Mouse (Mus musculus): Measurements from ENCODE around the gene Tent5d. TPM values are rescaled to one million over a fixed set of nuclear protein-coding genes. Genes with fewer than 3 reads are reported as not detected.

The Tent5d gene
- total and polyA plus RNA-seq, 3 experiments: 0.34 TPM; not detected in 2

- Histone ChIP-seq H3K27ac (ENCODE audit: insufficient read depth, low read depth) (no peak overlapping the region), H3K36me3 (replicated peaks in 1 of 2; ENCODE audit: control insufficient read depth in 1 of 2, insufficient read depth in 1 of 2, low read length in 1 of 2) (peaks cover 0 to 10% of the 10 kb centered on the region in 2 experiments), H3K79me2 (replicated peaks; ENCODE audit: control insufficient read depth, extremely low read depth, insufficient read depth, poor library complexity, severe bottlenecking) (no peaks in the 10 kb centered on the region), H3K9ac (ENCODE audit: insufficient read depth, low read depth) (no peak overlapping the region), H3K4me2 (ENCODE audit: insufficient read depth, low read depth, poor library complexity, severe bottlenecking) (no peak overlapping the region), H3K4me1 (ENCODE audit: control insufficient read depth in 1 of 2, insufficient read depth in 2 of 2) (no peaks in the 10 kb centered on the region), H3K27me3 (replicated peaks) (no peaks in the 10 kb centered on the region), H3K9me3 (replicated peaks; ENCODE audit: low read length) (no peaks in the 10 kb centered on the region), H3K4me3 (replicated peaks in 1 of 3; ENCODE audit: low read depth in 2 of 3, low read length in 2 of 3, poor library complexity in 1 of 3) (no peak overlapping the region)
- dilution Hi-C loops (cut with MboI; ENCODE audit: extremely low pct_ligation_motif_present, extremely low pct_unique_long_range_greater_than_20kb, low sequenced_read_pairs) (no loop called here), in situ Hi-C loops (cut with MboI; ENCODE audit: low pct_ligation_motif_present, low pct_unique_long_range_greater_than_20kb, low sequenced_read_pairs) (no loop called here)
- DNase-seq (ENCODE audit: extremely low read depth): peak; percentile 5
- TF ChIP-seq CTCF (conservative IDR thresholded peaks at IDR 0.05 in 1 of 2, IDR thresholded peaks at IDR 0.05 in 1 of 2; ENCODE audit: low read depth in 2 of 2, low read length in 2 of 2): peak in 1 of 2 experiments; percentile 34; a peak in 1 of 4 replicates
- TF ChIP-seq ZNF384 (IDR thresholded peaks at IDR 0.05; ENCODE audit: low read depth, low read length): peak; percentile 70
- no peak for TF ChIP-seq ELF1 (IDR thresholded peaks at IDR 0.05; ENCODE audit: low read depth, low read length)
- peak; percentile 33 for TF ChIP-seq RAD21 (IDR thresholded peaks at IDR 0.05; ENCODE audit: low read depth, low read length)
- no peak for TF ChIP-seq IRF4 (IDR thresholded peaks at IDR 0.05; ENCODE audit: low read depth, low read length)
- no peak for TF ChIP-seq USF2 (conservative IDR thresholded peaks at IDR 0.05; ENCODE audit: low read depth, low read length)
- no peak for TF ChIP-seq RCOR1 (conservative IDR thresholded peaks at IDR 0.05; ENCODE audit: low read depth, low read length)
- TF ChIP-seq JUND (conservative IDR thresholded peaks at IDR 0.05; ENCODE audit: low read depth, low read length): no peak
- no peak for TF ChIP-seq JUN (IDR thresholded peaks at IDR 0.05; ENCODE audit: insufficient read depth, low read depth, low read length)
- TF ChIP-seq TBP (conservative IDR thresholded peaks at IDR 0.05; ENCODE audit: low read depth, low read length): no peak
These were observed 1.5 kb upstream of the Tent5d start for GRCm38 (mm10) chrX:107790750-107791493.

DNA sequence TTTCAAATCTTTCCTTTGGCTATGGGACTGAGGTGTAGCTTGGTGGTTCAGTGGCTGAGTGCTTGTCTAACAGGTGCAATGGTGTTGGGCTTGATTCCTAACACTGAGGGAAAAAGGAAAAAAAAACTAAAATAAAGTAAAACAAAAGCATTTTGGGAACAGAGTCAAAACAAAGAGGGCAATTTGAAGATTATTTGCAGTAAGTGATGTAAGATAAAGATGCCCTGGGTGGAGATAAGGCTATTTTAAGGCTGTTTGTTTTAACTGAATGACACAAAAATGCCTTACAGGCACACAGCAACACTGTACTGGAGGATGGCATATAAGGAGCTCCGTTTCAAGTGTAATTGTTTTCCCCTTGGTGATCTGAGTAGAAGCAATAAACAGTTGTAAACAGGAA, 3.4 kb downstream of the Tent5d start:
- dilution Hi-C loops (cut with MboI; ENCODE audit: extremely low pct_ligation_motif_present, extremely low pct_unique_long_range_greater_than_20kb, low sequenced_read_pairs) (no loop called here), in situ Hi-C loops (cut with MboI; ENCODE audit: low pct_ligation_motif_present, low pct_unique_long_range_greater_than_20kb, low sequenced_read_pairs) (no loop called here)
- Histone ChIP-seq H3K4me1 (ENCODE audit: control insufficient read depth in 1 of 2, insufficient read depth in 2 of 2) (no peaks in the 10 kb centered on the region), H3K9ac (ENCODE audit: insufficient read depth, low read depth) (no peak overlapping the region), H3K9me3 (replicated peaks; ENCODE audit: low read length) (no peaks in the 10 kb centered on the region), H3K4me2 (ENCODE audit: insufficient read depth, low read depth, poor library complexity, severe bottlenecking) (no peak overlapping the region), H3K27me3 (replicated peaks) (no peaks in the 10 kb centered on the region), H3K27ac (ENCODE audit: insufficient read depth, low read depth) (no peak overlapping the region), H3K36me3 (replicated peaks in 1 of 2; ENCODE audit: control insufficient read depth in 1 of 2, insufficient read depth in 1 of 2, low read length in 1 of 2) (peaks cover 0 to 4% of the 10 kb centered on the region in 2 experiments), H3K4me3 (replicated peaks in 1 of 3; ENCODE audit: low read depth in 2 of 3, low read length in 2 of 3, poor library complexity in 1 of 3) (no peak overlapping the region), H3K79me2 (replicated peaks; ENCODE audit: control insufficient read depth, extremely low read depth, insufficient read depth, poor library complexity, severe bottlenecking) (no peaks in the 10 kb centered on the region)
- no peak for DNase-seq (ENCODE audit: extremely low read depth)
- TF ChIP-seq CHD1 (IDR thresholded peaks at IDR 0.05; ENCODE audit: low read depth, low read length): no peak
- TF ChIP-seq ZKSCAN1 (IDR thresholded peaks at IDR 0.05; ENCODE audit: borderline replicate concordance, low read depth, low read length): no peak
- TF ChIP-seq CTCF (conservative IDR thresholded peaks at IDR 0.05 in 1 of 2, IDR thresholded peaks at IDR 0.05 in 1 of 2; ENCODE audit: low read depth in 2 of 2, low read length in 2 of 2): no peak
- TF ChIP-seq GABPA (IDR thresholded peaks at IDR 0.05; ENCODE audit: insufficient replicate concordance, low read depth, low read length): no peak
- TF ChIP-seq NELFE (IDR thresholded peaks at IDR 0.05; ENCODE audit: low read depth, low read length): no peak
- TF ChIP-seq MAX (IDR thresholded peaks at IDR 0.05; ENCODE audit: low read length): no peak
- TF ChIP-seq POLR2AphosphoS2 (IDR thresholded peaks at IDR 0.05; ENCODE audit: low read depth, low read length): no peak
- TF ChIP-seq PAX5 (IDR thresholded peaks at IDR 0.05; ENCODE audit: low read length): no peak
- no peak for TF ChIP-seq SMC3 (IDR thresholded peaks at IDR 0.05; ENCODE audit: low read depth, low read length)
- TF ChIP-seq UBTF (IDR thresholded peaks at IDR 0.05; ENCODE audit: low read depth, low read length): no peak
- TF ChIP-seq BHLHE40 (IDR thresholded peaks at IDR 0.05; ENCODE audit: low read depth, low read length): no peak
- TF ChIP-seq RCOR1 (conservative IDR thresholded peaks at IDR 0.05; ENCODE audit: low read depth, low read length): no peak
- no peak for TF ChIP-seq MYC (IDR thresholded peaks at IDR 0.05; ENCODE audit: low read depth, low read length)
- no peak for TF ChIP-seq EP300 (IDR thresholded peaks at IDR 0.05; ENCODE audit: low read length)

Measured in CH12.LX (cell line).